Mouse (Mus musculus) hematopoietic stem cell, adult 5-6 weeks (primary cell): ENCODE measurements at regions not wholly inside any gene's neighbourhood (a gene's known extent, or its start where the extent isn't known, plus 50 kb on each side); places are given as distances from the start of the nearest gene placed in this dataset.
"Not testable (repeated sequence)": the region's sequence is repeated elsewhere in the genome, so short reads cannot be mapped to it uniquely, and the experiment has no call there.

Source experiments
- ATAC-seq, 2 experiments: fragments of 125-278 bp in 1 of 2; replicated peaks in 1 of 2; 2 replicates each; pipeline ENCODE4 v1.8.0; 2016 to 2017; ENCODE audit warnings: inconsistent platforms in 2 of 2, mild to moderate bottlenecking in 2 of 2, moderate number of reproducible peaks in 2 of 2, low read depth in 1 of 2, moderate TSS enrichment in 1 of 2; ENCODE audit not compliant: low FRiP score in 2 of 2, poor library complexity in 2 of 2, severe bottlenecking in 2 of 2, insufficient read depth in 1 of 2, low TSS enrichment in 1 of 2

GRCm38 (mm10) chr1:47130031-47130430 lies 237.4 kb upstream of the Slc39a10 start:
- not testable (repeated sequence) for ATAC-seq

GRCm38 (mm10) chr1:47119636-47120035 lies 227.0 kb upstream of the Slc39a10 start:
- ATAC-seq = no peak

- not testable (repeated sequence) for ATAC-seq
These were observed 224.0 kb upstream of the Slc39a10 start for GRCm38 (mm10) chr1:47116681-47117080.

DNA sequence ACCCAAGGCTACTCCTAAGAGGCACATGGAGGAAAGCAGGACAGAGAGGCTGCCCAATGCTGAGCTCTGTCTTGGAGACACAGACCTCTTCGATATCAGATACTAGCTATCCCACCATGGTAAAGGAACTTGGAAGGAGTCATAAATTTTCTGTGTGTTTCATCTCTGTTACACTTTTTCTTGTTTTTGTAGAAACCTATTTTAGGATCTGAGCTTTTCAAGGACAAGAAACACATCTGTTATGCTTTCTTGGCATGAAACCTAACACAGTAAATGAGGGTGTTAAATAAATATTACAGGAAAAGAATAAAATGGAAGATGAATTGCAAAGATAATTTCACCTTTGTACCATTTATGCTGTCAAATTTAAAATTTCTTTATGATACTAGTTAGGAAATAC lies 219.8 kb upstream of the Slc39a10 start:
- no peak for ATAC-seq

- no peak for ATAC-seq
These were observed 211.4 kb upstream of the Slc39a10 start for GRCm38 (mm10) chr1:47104055-47104454.

DNA sequence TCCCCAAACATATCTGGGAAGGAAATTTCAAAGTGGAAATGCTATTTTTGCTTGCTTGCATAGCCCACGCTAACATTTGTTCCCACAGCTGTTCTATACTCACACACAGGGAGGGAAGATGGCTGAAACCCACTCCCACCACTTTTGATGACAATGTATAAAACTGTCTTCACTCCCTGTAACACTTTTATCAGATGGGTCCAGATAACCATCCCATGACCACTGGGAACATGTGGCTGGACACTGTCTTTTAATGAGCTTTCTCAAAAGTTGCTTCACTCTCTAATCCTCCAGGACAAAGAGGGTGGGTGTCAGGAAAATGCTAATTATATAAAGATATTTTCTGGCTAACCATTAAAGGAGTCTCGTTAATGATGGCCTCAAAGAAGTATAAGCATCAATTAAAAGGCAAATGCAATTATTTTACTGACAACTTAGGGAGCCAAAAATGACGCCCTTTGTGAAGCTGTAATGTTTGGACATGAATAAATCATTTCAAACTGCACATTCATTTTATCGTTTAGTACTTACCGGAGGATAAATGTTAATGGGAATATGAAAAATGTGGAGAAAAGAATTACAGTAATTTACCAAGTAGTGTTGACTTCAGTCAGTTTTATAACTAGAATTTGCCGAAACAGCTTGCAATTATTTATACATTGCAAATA lies 210.8 kb upstream of the Slc39a10 start:
- no peak for ATAC-seq

DNA sequence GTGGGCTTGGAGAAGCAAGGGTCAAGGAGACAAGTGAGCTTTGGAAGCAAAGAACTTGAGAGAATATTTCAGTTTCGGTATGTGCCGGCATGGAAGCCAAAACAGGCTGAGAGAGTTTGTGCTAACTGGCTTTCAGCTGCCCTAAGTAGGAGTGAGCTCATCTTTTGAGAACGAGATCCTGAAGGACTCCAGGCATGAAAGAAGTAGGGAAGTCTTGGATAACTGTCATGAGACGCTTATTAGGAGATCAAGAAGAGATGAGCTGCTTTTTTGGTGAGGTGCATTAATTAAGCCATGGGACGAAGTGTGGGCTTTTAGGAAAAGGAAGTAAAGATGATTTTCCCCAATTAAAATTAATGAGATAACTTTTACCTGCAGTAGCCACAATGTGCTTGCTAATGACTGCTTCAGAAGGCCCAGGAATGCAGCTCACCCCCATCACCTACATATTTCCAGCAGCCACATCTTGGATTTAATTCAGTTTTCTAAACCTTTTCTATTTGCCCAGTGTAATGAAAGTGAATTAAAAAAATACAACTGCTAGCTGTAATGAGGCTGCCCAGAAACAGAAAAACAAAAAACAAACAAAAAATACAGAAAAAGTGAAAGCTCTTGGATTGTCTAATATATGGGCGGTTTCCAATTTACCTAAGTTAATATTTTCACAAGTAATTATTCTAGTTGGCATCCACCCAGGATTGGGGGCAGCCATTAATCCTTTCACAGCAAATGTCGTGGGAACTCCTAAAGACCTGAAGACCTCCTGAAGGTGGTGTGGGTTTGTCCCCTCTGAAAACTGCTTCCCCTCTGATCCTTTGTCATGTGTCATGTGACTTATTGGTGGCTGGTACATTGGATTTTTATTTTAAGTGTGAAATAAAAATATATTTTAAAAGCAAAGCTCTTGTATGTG lies 204.7 kb upstream of the Slc39a10 start:
- ATAC-seq = no peak

DNA sequence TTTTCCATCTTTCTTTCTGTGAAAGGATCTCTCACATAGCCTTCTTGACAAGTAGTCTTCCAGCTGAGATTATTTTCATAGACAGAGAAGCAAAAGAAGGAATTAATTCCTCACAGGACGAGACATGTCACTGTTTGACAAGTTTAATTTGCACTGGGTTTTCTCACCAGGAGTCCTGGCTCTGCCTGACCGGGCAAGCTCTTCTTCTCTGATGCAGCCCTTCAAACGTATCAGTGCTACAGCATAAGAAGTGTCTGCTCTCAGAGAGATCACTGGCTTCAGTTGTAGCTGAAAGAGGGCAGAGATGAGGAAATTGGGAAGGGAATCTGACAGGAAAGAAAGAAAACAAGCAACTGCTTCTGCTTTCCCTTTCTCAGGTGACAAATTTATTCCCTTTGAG lies 201.8 kb upstream of the Slc39a10 start:
- ATAC-seq = no peak

DNA sequence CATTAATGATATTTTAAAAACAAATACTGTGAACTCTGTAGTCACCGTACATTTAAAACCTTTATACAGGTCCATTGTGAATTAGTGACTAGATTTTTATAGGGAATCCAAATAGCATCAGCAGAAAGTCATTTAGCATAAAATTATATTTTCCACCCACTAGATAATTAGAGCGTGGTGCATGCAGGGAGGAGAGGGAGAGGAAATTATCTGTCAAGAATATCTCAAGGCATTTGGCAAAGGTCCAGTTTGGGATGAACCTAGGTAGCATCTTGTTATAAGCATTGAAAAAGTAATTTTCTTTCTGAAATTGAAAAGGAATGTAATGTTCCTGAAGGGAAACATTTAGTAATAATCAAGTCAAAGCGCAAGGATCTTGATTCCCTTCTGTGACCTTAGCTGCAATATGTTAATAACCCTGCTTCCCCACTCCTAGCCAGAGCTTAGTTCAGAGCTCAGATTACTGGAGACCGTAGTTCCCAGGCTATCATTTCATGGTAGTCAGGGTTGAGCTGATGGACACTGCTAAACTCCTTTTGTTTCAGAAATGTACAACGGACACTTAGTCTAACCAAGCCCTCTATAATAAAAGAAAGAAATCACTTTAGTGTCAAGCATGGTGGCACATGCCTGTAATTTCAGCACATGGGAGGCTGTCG lies 200.8 kb upstream of the Slc39a10 start:
- no peak for ATAC-seq

GRCm38 (mm10) chr1:47076423-47076822 lies 183.8 kb upstream of the Slc39a10 start:
- ATAC-seq = no peak

- ATAC-seq = no peak
These were observed 165.5 kb upstream of the Slc39a10 start for GRCm38 (mm10) chr1:47058149-47058548.

DNA sequence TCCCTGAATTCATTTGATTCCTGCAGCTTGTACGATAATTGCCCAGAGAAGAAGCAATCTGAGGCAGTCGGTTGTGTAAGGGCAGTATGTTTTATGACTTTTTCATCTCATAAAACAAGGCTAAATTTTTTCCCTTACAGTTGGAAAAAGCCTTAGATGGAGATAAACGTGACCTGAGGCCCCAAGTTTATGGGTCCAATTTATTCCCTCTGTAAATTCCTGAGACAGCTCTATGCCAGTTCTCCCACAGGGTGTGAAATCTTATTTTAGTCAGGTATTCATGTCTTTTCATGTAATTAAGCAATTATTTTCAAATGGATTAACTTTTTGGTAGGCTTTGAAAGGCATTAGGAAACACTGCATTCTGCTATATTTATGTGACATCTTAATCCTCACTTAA lies 164.7 kb upstream of the Slc39a10 start:
- no peak for ATAC-seq

DNA sequence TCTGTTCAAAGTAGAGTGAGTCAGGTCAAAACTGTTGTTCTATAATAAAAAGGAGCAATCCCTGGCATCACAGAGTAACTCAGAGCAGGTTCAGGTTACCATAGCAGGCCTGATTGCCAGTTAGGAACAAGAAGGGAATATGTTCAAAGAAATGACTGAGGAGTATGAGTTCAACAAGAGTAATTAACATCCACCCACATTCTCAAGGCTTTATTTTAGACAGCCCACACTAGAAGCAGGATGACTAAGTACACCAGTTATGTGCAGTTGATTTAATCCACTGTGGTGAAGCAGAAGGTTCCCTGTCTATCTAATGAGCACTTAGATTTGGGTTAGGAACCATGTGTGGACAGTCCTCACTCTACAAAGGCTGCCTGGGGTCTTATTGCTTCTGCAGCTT lies 158.5 kb upstream of the Slc39a10 start:
- ATAC-seq = no peak

DNA sequence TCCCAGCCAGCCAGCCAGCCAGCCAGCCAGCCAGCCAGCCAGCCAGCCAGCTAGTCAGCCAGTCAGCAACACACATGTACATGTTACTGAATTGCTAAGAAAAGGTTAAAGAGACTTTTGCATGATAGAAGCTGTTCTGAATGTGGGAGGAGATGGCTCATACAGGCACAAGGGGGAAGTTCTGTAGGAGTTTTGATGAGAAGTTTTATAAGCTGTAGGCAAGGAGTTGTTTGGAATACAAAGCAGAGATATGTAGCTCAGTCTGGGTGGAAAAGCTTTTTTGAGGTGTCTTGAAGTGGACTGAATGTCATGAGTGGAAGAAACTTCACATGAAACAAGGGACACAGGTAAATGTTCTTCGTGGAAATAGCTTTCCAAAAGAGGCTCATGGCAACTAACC lies 157.8 kb upstream of the Slc39a10 start:
- no peak for ATAC-seq

DNA sequence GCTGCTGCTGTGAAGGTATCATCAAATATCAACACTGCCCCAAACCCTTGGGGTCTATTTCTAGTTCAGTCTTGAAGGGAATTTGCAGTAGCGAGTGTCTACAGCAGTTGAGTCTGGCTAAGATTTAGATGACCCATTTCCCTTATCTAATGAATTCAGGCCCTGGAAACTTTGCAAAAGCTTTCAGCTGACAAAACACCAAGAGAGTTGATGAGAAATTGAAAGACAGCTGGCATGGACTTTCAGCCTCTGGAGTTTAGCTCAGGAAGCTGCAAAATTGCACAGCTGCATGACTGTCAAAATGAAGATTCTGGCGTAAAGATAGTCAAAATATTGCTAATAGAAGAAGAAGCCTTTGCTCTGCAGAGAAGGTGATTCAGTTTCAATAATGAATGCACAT lies 144.9 kb upstream of the Slc39a10 start:
- ATAC-seq = no peak

GRCm38 (mm10) chr1:47019356-47019755 lies 126.7 kb upstream of the Slc39a10 start:
- ATAC-seq = no peak

GRCm38 (mm10) chr1:47014526-47014925 lies 121.9 kb upstream of the Slc39a10 start:
- ATAC-seq = no peak

- ATAC-seq = no peak
These were observed 111.1 kb upstream of the Slc39a10 start for GRCm38 (mm10) chr1:47003746-47004145.
